Mouse (Mus musculus) liver, embryonic 14.5 days (tissue): ENCODE results near the gene Gm20538. TPM values are rescaled to one million over a fixed set of nuclear protein-coding genes. Genes with fewer than 3 reads are reported as not detected.

Experiments used
- ATAC-seq: fragments of 200-750 bp; cut with Nextera tagmentation; 2 replicates; pipeline ENCODE4 v1.8.0; 2017; ENCODE audit warnings: moderate number of reproducible peaks, mild to moderate bottlenecking, moderate library complexity; ENCODE audit not compliant: insufficient read depth
- DNase-seq, 3 experiments: peaks; one replicate each; pipeline ENCODE4 v3.0.0-alpha.2; 2012 to 2013; ENCODE audit warnings: low read depth in 3 of 3, low spot score in 3 of 3
- H3K27ac ChIP-seq: fragments of 300-500 bp; sonication (generic); 2 replicates; pipeline ENCODE4 v1.5.1; 2014; ENCODE audit warnings: moderate library complexity, mild to moderate bottlenecking, control low read depth, inconsistent platforms
- H3K27me3 ChIP-seq: fragments of 300-500 bp; sonication (generic); 2 replicates; pipeline ENCODE4 v1.6.1; 2014; ENCODE audit warnings: mild to moderate bottlenecking, low read length, moderate library complexity; ENCODE audit not compliant: control insufficient read depth, insufficient read depth
- H3K36me3 ChIP-seq: fragments of 300-500 bp; sonication (generic); replicated peaks from 2 replicates; pipeline ENCODE4 v1.6.1; 2014; ENCODE audit warnings: low read depth; ENCODE audit not compliant: control insufficient read depth, insufficient read depth
- H3K4me1 ChIP-seq, 2 experiments: fragments of 200-500 bp in 1 of 2; fragments of 300-500 bp in 1 of 2; sonication (generic) in 1 of 2; replicated peaks; 2 replicates each; pipeline ENCODE4 v1.6.1; 2012 to 2014; ENCODE audit warnings: antibody characterized with exemption in 1 of 2, inconsistent platforms in 1 of 2, low read length in 1 of 2; ENCODE audit not compliant: control insufficient read depth in 2 of 2, insufficient read depth in 2 of 2
- H3K4me2 ChIP-seq: fragments of 300-500 bp; sonication (generic); 2 replicates; pipeline ENCODE4 v1.6.1; 2014; ENCODE audit warnings: low read depth, mild to moderate bottlenecking, control low read depth, moderate library complexity
- H3K4me3 ChIP-seq, 2 experiments: fragments of 200-500 bp in 1 of 2; fragments of 300-500 bp in 1 of 2; sonication (generic) in 1 of 2; 2 replicates each; pipeline ENCODE4 v1.5.1; 2012 to 2014; ENCODE audit warnings: low read depth in 2 of 2, low read length in 2 of 2, mild to moderate bottlenecking in 2 of 2, control low read depth in 1 of 2, inconsistent platforms in 1 of 2, moderate library complexity in 1 of 2; ENCODE audit not compliant: insufficient read depth in 1 of 2
- H3K9ac ChIP-seq: fragments of 300-500 bp; sonication (generic); replicated peaks from 2 replicates; pipeline ENCODE4 v1.6.1; 2014; ENCODE audit warnings: mild to moderate bottlenecking, control low read depth, moderate library complexity
- H3K9me3 ChIP-seq: fragments of 300-500 bp; sonication (generic); 2 replicates; pipeline ENCODE4 v1.6.1; 2016; ENCODE audit warnings: low read length, mixed read lengths; ENCODE audit not compliant: control insufficient read depth
- CTCF ChIP-seq: IDR thresholded peaks from 2 replicates; pipeline ENCODE4 v1.5.1; 2016; ENCODE audit warnings: antibody characterized with exemption, low read depth, control low read depth
- EP300 ChIP-seq: IDR thresholded peaks from 2 replicates; pipeline ENCODE4 v1.6.1; 2016; ENCODE audit warnings: antibody characterized with exemption, low read depth
- WGBS: fragments of 180-500 bp; shearing (Covaris S2); extraction: QIAGEN DNeasy Blood & Tissue Kit; methylation state at CpG from one replicate; pipeline ENCODE4 v1.1.7; 2014; ENCODE audit not compliant: insufficient replicate concordance; 5-methylcytosine and 5-hydroxymethylcytosine counted together
- polyA plus RNA-seq, 2 experiments: library from polyadenylated mRNA; depleted of rRNA in 1 of 2; stranded (reverse) in 1 of 2; unstranded in 1 of 2; fragments of >200 nt; fragmentation: Nextera tagmentation in 1 of 2; extraction: Ambion mirVana in 1 of 2; gene quantifications; 2 replicates each; pipeline versions ENCODE4 v1.2.1 to v1.2.3; 2012 to 2014

Gm20538 gene
- not detected in 2 replicates for polyA plus RNA-seq (2012; rRNA removed)
- not detected in 2 replicates for polyA plus RNA-seq (2014; fragmentation: Nextera tagmentation; extraction: Ambion mirVana)

- H3K9ac ChIP-seq: no peak within 1 kb of the TSS
- peaks cover 34% of the 10 kb centered on the region for H3K36me3 ChIP-seq
- H3K4me1 ChIP-seq: peaks cover 2 to 5% of the 10 kb centered on the region in 2 experiments; a peak in 3 of 4 replicates
- H3K4me3 ChIP-seq: no peak within 1 kb of the TSS
- peak within 1 kb of the TSS; percentile 86 for H3K4me2 ChIP-seq
- no peak for ATAC-seq
- WGBS: 77% methylated on average over 4 of the region's 4 CpGs
- H3K9me3 ChIP-seq: no peaks in the 10 kb centered on the region
- no peak within 1 kb of the TSS for H3K27ac ChIP-seq
- no peaks in the 10 kb centered on the region for H3K27me3 ChIP-seq
- TF ChIP-seq EP300 (no peak), CTCF (no peak)
- no peak for DNase-seq
Measured at GRCm38 (mm10) chr19:44552731-44553130, at the start of gene Gm20538. Gene Gm20538, minus strand, starts transcription at chr19:44552831.

DNA sequence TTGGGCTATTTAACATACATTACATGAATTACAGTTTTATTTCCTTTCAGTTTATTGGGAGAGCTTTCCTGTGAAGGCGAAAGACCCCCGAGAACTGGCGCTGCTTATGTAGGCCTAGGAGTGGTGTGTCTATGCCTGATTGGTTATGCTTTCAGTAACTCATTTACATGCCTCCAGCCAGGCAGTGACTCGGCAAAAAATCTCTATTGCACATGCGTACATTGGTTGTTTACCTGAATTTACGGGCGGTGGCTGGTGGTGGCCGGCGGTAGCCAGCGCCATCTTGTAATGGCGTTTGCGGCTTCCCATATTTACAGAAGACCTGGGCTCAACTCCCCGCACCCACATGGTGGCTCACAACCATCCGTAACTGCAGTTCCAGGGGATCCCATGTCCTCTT is 41.5 kb upstream of the Gm20538 start:
- no peaks in the 10 kb centered on the region for H3K4me1 ChIP-seq
- no peak for ATAC-seq
- H3K4me2 ChIP-seq: no peak overlapping the region
- peaks cover 2% of the 10 kb centered on the region; the same call in 1 of the 2 replicates for H3K27me3 ChIP-seq
- WGBS: 82% methylated on average over 14 of the region's 14 CpGs
- TF ChIP-seq CTCF (no peak), EP300 (no peak)
- H3K36me3 ChIP-seq: no peaks in the 10 kb centered on the region
- H3K27ac ChIP-seq: no peak overlapping the region
- DNase-seq: no peak
- no peak overlapping the region for H3K4me3 ChIP-seq
- no peak overlapping the region for H3K9ac ChIP-seq
- no peaks in the 10 kb centered on the region for H3K9me3 ChIP-seq

- Histone ChIP-seq H3K9me3 (no peaks in the 10 kb centered on the region), H3K4me1 (no peaks in the 10 kb centered on the region), H3K27ac (no peak overlapping the region), H3K36me3 (no peaks in the 10 kb centered on the region), H3K4me2 (no peak overlapping the region), H3K4me3 (no peak overlapping the region), H3K27me3 (peaks cover 2% of the 10 kb centered on the region; the same call in 1 of the 2 replicates), H3K9ac (no peak overlapping the region)
- DNase-seq: no peak
- no peak for ATAC-seq
- WGBS: 56% methylated on average over 6 of the region's 6 CpGs
- TF ChIP-seq EP300 (no peak), CTCF (no peak)
Measured at GRCm38 (mm10) chr19:44591638-44592037, 39.0 kb upstream of the Gm20538 start.

GRCm38 (mm10) chr19:44590992-44591391 is 38.4 kb upstream of the Gm20538 start:
- no peaks in the 10 kb centered on the region for H3K9me3 ChIP-seq
- H3K27me3 ChIP-seq: peaks cover 2% of the 10 kb centered on the region; the same call in 1 of the 2 replicates
- no peak overlapping the region for H3K9ac ChIP-seq
- DNase-seq (no peak), ATAC-seq (no peak)
- H3K4me2 ChIP-seq: no peak overlapping the region
- H3K4me3 ChIP-seq: no peak overlapping the region
- H3K36me3 ChIP-seq: no peaks in the 10 kb centered on the region
- no peaks in the 10 kb centered on the region for H3K4me1 ChIP-seq
- 74% methylated on average over 18 of the region's 18 CpGs for WGBS
- TF ChIP-seq CTCF: no peak
- no peak for TF ChIP-seq EP300
- H3K27ac ChIP-seq: no peak overlapping the region

- no peaks in the 10 kb centered on the region for H3K36me3 ChIP-seq
- no peaks in the 10 kb centered on the region for H3K9me3 ChIP-seq
- DNase-seq (no peak), ATAC-seq (no peak)
- TF ChIP-seq CTCF (no peak), EP300 (no peak)
- no peak overlapping the region for H3K27ac ChIP-seq
- no peak overlapping the region for H3K4me3 ChIP-seq
- 46% methylated on average over 7 of the region's 7 CpGs for WGBS
- H3K4me1 ChIP-seq: no peaks in the 10 kb centered on the region
- H3K27me3 ChIP-seq: peaks cover 2% of the 10 kb centered on the region
- no peak overlapping the region for H3K4me2 ChIP-seq
- H3K9ac ChIP-seq: no peak overlapping the region
Measured at GRCm38 (mm10) chr19:44589591-44590223, 37.1 kb upstream of the Gm20538 start.
